Mouse (Mus musculus) liver, postnatal 0 days (tissue): ENCODE results near the gene Awat2.

Experiments used
- CTCF ChIP-seq: sonication (generic); IDR thresholded peaks from 2 replicates; pipeline ENCODE4 v1.5.1; 2016; ENCODE audit warnings: antibody characterized with exemption, low read depth
- EP300 ChIP-seq: IDR thresholded peaks from 2 replicates; pipeline ENCODE4 v1.6.1; 2016; ENCODE audit warnings: antibody characterized with exemption, low read depth, mild to moderate bottlenecking

DNA sequence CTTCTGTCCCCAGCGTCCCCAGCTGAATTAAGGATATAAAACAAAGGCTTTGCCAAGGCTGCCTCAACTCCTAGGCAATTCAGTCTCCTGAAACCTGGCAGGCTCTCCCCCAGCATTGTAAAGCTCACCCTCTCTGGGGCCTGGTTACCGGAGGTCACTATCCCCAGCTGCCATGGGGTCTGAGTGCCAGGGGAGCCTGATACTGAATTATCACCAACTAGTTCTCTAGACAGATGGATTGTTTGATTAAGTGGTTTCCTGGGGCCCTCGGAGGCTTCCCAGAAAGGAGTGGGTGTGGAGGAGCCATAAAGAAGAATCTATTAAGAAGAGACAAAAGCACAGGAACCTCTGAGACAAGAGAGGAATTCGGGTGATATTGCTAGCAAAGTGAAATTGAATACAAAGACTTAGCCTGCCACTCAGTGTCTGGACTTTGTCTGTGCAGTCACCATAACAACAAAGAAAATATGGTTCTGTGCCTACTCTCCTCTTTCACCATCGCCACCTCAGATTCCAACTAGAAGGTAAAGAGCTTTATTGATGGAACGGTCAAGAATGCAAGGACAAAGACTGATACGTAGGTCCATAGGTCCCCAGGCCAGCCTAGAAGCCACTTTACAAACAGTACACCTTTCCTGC is 48.2 kb downstream of the Awat2 start:
- TF ChIP-seq CTCF (no peak), EP300 (no peak)
